Mouse (Mus musculus) heart, postnatal 0 days (tissue): ENCODE results near the gene Mip.

ENCODE experiments used
- CTCF ChIP-seq: IDR thresholded peaks from 2 replicates; pipeline ENCODE4 v1.5.1; 2016; ENCODE audit warnings: antibody characterized with exemption, control low read depth, low read depth
- EP300 ChIP-seq: IDR thresholded peaks from 2 replicates; pipeline ENCODE4 v1.6.1; 2016; ENCODE audit warnings: antibody characterized with exemption, low read depth

- TF ChIP-seq CTCF = no peak
- TF ChIP-seq EP300 = no peak
Observed at GRCm38 (mm10) chr10:128201856-128202255, 23.8 kb upstream of the Mip start.
